Mouse (Mus musculus) liver (tissue): ENCODE data around the gene Palm.
"Not testable (repeated sequence)": the region's sequence is repeated elsewhere in the genome, so short reads cannot be mapped to it uniquely, and the experiment has no call there.

Experiments
- DNase-seq: peaks from one replicate; pipeline ENCODE4 v3.0.0-alpha.2; 2020; ENCODE audit warnings: mixed read lengths

The Palm gene

GRCm38 (mm10) chr10:79793051-79793737 is at the start of gene Palm:
Gene Palm (plus strand): TSS chr10:79793572.
- peak; percentile 70 for DNase-seq

GRCm38 (mm10) chr10:79743650-79744365 is 49.6 kb upstream of the Palm start:
- DNase-seq: no peak

- no peak for DNase-seq
Measured at GRCm38 (mm10) chr10:79745411-79745810, 48.0 kb upstream of the Palm start.

GRCm38 (mm10) chr10:79745898-79746773 is 47.2 kb upstream of the Palm start, which contains the start of gene Polrmt:
Gene Polrmt (minus strand): TSS chr10:79746581.
- DNase-seq: peak; percentile 97

DNA sequence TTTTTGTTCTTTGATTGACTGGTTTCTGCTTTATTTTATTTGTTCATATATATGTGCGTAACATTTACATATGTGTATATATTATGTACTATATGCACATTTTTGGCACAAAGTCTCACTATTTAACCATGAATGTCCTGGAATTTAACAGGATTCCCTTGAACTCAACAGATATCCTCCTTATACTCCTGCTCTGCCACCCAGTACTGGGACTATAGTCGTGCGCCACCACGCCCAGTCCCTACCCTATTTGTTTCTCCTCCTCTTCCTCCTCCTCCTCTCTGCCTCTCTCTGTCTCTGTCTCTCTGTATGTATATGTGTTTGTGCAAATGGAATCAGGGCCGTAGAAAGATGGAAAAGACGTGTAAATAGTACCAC is 46.6 kb upstream of the Palm start:
- peak; percentile 65 for DNase-seq

DNA sequence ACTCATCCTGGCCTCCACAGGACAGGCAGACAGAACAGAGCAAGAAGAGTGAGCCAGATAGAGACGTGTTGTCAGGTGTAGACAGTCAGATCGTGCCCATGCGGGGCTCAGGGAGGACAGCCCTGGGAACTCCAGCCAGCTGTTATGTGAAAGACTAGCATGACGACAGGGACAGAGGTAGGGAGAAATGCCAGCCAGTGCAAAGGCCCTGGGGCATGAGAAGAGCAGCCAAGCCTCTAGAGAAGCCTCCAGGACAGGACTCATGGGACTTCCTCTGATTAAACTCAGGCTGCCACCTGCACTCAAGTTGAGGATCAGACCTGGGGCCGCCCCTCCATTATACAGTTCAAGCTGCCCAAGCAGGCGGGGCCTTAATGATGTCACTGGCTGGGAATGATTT is 44.9 kb upstream of the Palm start:
- no peak for DNase-seq

- peak; percentile 84 for DNase-seq
Measured at GRCm38 (mm10) chr10:79754856-79755516, 38.4 kb upstream of the Palm start, which contains the start of gene Fgf22. Gene Fgf22 (plus strand): TSS chr10:79755076.

- DNase-seq: no peak
Measured at GRCm38 (mm10) chr10:79755854-79756253, 37.5 kb upstream of the Palm start.

DNA sequence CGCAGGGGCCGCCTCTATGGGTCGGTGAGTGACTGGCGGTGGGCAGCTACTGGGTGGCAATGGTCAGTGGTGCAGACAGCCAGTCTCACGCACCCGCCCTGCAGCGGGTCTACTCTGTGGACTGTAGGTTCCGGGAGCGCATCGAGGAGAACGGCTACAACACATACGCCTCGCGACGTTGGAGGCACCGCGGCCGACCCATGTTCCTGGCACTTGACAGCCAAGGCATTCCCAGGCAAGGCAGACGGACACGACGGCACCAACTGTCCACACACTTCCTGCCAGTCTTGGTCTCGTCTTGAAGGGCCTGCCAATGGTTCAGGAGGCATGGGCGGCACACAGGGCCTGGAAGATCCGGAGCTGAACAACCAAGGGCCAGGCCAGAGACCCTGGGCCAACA is 36.7 kb upstream of the Palm start:
- no peak for DNase-seq

DNA sequence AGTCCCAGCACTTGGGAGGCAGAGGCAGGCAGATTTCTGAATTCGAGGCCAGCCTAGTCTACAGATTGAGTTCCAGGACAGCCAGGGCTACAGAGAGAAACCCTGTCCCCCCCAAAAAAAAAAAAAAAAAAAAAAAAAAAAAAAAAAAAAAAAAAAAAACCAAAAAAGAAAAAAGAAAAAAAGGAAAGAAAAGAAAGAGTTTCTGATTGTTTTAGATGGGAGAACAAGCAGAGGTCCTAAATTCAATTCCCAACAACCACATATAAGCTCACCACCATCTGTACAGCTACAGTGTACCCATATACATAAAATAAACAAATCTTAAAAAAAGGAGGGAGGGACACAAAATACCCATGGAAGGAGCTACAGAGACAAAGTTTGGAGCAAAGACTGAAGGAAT is 33.7 kb upstream of the Palm start:
- DNase-seq: not testable (repeated sequence)

GRCm38 (mm10) chr10:79760603-79761143 is 32.7 kb upstream of the Palm start:
- no peak for DNase-seq

GRCm38 (mm10) chr10:79762875-79763274 is 30.5 kb upstream of the Palm start:
- DNase-seq: no peak

DNA sequence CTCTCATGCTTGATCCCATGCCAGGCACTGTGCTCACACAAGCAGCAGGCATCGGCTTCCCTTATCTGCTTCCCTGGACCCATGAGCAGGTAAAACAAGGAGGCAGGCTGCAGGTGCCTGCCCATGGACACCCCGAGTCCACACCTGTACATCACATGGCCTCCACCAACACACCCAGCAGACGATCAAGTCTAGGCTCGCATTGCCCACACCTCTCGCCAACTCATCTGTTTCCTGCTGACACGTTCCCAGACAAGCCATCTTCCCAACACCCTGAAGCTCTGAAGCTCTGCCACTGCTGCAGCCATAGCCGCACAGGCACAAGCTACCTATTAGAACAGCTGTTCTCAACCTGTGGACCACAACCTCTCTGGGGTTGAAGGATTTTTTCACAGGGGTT is 29.1 kb upstream of the Palm start:
- no peak for DNase-seq

DNA sequence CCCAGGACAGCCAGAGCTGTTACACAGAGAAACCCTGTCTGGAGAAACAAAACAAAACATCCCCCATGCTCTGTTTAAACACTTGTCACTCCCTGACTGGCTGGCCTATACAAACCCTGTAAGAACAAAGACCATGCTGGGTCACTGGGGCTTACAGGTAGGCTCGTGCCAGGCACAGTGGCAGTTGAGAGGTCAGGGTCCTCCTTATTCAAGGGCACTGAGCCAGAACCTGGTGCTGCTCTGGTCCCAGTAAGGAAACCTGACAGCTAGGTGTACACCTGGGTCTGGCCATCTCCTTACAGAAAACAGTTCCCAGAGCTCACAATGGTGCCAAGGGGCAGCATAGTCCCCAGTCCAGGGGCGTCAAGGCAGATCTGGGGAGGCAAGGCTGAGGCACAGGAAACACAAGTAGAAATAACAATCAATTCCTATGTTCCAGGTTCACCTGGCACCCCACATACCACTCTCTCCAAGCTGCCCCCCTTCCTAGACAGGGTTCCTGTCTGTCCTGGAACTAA is 28.1 kb upstream of the Palm start:
- DNase-seq: no peak

GRCm38 (mm10) chr10:79766001-79766507 is 27.3 kb upstream of the Palm start:
- no peak for DNase-seq

- DNase-seq: peak; percentile 100
Measured at GRCm38 (mm10) chr10:79766508-79767325, 26.7 kb upstream of the Palm start, which contains the start of gene Rnf126. Gene Rnf126 (minus strand): TSS chr10:79766952.

GRCm38 (mm10) chr10:79767372-79768244 is 25.8 kb upstream of the Palm start:
- DNase-seq: peak; percentile 89

GRCm38 (mm10) chr10:79768400-79768799 is 25.0 kb upstream of the Palm start:
- DNase-seq: peak; percentile 76

DNA sequence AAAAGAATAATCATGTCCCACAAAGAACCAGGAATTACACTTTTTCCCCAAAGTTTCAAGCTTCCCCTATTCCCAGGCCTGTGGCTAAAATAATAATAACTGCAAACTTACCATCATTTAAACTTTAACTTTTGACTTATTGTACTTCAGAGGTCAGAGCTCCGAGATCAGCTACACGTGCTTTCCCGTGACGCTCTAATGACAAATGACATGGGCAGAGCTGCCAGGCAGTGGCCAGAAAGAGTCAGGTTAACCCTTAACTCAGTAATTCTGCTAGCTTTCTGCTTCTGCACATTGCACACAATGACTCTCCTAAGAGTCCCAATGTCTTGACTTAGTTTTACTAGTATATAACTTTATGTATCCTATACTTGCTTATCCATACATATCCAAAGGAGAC is 24.0 kb upstream of the Palm start:
- DNase-seq: no peak

DNA sequence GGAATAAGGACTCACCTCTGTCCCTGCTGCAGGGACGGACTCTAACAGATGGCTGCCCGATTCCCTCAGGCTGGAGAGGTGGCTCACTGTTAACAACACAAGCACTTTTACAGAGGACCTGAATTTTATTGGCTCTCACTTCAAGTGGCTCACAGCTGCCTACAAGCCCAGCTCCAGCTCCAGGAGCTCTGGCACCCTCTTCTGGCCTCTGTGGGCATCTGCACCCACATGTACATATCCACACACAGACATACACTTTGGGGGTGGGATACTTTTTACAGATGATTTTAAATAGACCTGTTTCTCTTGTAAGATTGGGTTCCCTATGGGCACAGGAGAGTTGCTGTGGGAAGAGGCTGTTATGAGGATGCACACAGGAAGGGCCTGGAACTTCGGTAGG is 21.1 kb upstream of the Palm start:
- no peak for DNase-seq
